Mouse (Mus musculus) activated CD4-positive, CD25-positive, alpha-beta regulatory T cell, adult 9 weeks (primary cell): Measurements from ENCODE around the gene Zfp143. TPM values are rescaled to one million over a fixed set of nuclear protein-coding genes. Genes with fewer than 3 reads are reported as not detected.

ENCODE experiments used
- polyA plus RNA-seq: library from polyadenylated mRNA; unstranded; fragments of 100-300 nt; shearing (Covaris generic); gene quantifications from one replicate; pipeline ENCODE4 v1.2.1, GENCODE M21; 2017

Gene Zfp143
- 47.7 TPM for polyA plus RNA-seq

GRCm38 (mm10) chr7:110061199-110061751 is at the start of gene Zfp143:
TSS of gene Zfp143 (plus strand) at chr7:110061217.

GRCm38 (mm10) chr7:110018117-110018630 is 42.8 kb upstream of the Zfp143 start, which contains the start of gene Ipo7:
TSS of gene Ipo7 (plus strand) at chr7:110018274.

GRCm38 (mm10) chr7:110121516-110122288 is 60.7 kb downstream of the Zfp143 start, which contains the start of gene Wee1:
TSS of gene Wee1 (plus strand) at chr7:110122046.

Other genes starting within 250 kb of the Zfp143 start
- not detected for gene Scube2, start 195.5 kb upstream of the Zfp143 start, polyA plus RNA-seq
- 16.5 TPM for gene Dennd5a, start 100.7 kb upstream of the Zfp143 start, polyA plus RNA-seq
- 51.0 TPM for gene Tmem41b, start 74.3 kb upstream of the Zfp143 start, polyA plus RNA-seq
- 35.3 TPM for gene Ipo7, start 42.9 kb upstream of the Zfp143 start, polyA plus RNA-seq
- 3.5 TPM for gene Wee1, start 60.8 kb downstream of the Zfp143 start, polyA plus RNA-seq
- 98.9 TPM for gene Swap70, start 160.5 kb downstream of the Zfp143 start, polyA plus RNA-seq